Mouse (Mus musculus) T-helper 17 cell (primary cell): ENCODE data around the gene Ffar3.

Experiments used
- in situ Hi-C, 2 experiments: fragments of 300-600 bp; cut with MboI, MseI; formaldehyde crosslinking; loops; 1 replicate in 1 of 2; 2 replicates in 1 of 2; pipeline ENCODE4 v1.15.1; 2025; ENCODE audit warnings: high pct_unique_total_duplicates in 2 of 2

Ffar3 gene

GRCm38 (mm10) chr7:30856078-30856477, at the start of gene Ffar3:
Ffar3 (minus strand) TSS chr7:30856178.
- in situ Hi-C loops: loop anchor here in 1 of 2 experiments (10.0 kb wide), 1 partner anchor 171 kb away; no protein-coding TSS in a partner anchor

GRCm38 (mm10) chr7:30904042-30904441, 48.1 kb upstream of the Ffar3 start:
- in situ Hi-C loops: loop anchor here in 1 of 2 experiments (5.0 kb wide), 1 partner anchor 63 kb away; no protein-coding TSS in a partner anchor

- in situ Hi-C loops: no loop called here
Measured at GRCm38 (mm10) chr7:30895217-30895616, 39.2 kb upstream of the Ffar3 start.

GRCm38 (mm10) chr7:30892515-30892914, 36.5 kb upstream of the Ffar3 start:
- in situ Hi-C loops: no loop called here

GRCm38 (mm10) chr7:30891746-30892145, 35.8 kb upstream of the Ffar3 start:
- in situ Hi-C loops: no loop called here

GRCm38 (mm10) chr7:30890681-30891080, 34.7 kb upstream of the Ffar3 start:
- in situ Hi-C loops: no loop called here

- in situ Hi-C loops: no loop called here
Measured at GRCm38 (mm10) chr7:30888786-30889185, 32.8 kb upstream of the Ffar3 start.

GRCm38 (mm10) chr7:30887568-30888188, 31.7 kb upstream of the Ffar3 start:
- in situ Hi-C loops: no loop called here

GRCm38 (mm10) chr7:30886852-30887251, 30.9 kb upstream of the Ffar3 start:
- in situ Hi-C loops: no loop called here

- in situ Hi-C loops: no loop called here
Measured at GRCm38 (mm10) chr7:30884047-30884446, 28.1 kb upstream of the Ffar3 start.

- in situ Hi-C loops: no loop called here
Measured at GRCm38 (mm10) chr7:30881367-30881766, 25.4 kb upstream of the Ffar3 start.

GRCm38 (mm10) chr7:30880176-30880575, 24.2 kb upstream of the Ffar3 start, which contains the start of gene Cd22:
Cd22 (minus strand) TSS chr7:30880342.
- in situ Hi-C loops: no loop called here

GRCm38 (mm10) chr7:30878950-30879349, 23.0 kb upstream of the Ffar3 start:
- in situ Hi-C loops: no loop called here

GRCm38 (mm10) chr7:30873083-30873482, 17.1 kb upstream of the Ffar3 start:
- in situ Hi-C loops: no loop called here

- in situ Hi-C loops: loop anchor here in 1 of 2 experiments (5.0 kb wide), 1 partner anchor 66 kb away; no protein-coding TSS in a partner anchor
Measured at GRCm38 (mm10) chr7:30863386-30863785, 7.4 kb upstream of the Ffar3 start.

GRCm38 (mm10) chr7:30861464-30861863, 5.5 kb upstream of the Ffar3 start, which contains the start of gene Ffar1:
Ffar1 (minus strand) TSS chr7:30861564.
- in situ Hi-C loops: loop anchor here in 1 of 2 experiments (5.0 kb wide), 1 partner anchor 64 kb away; no protein-coding TSS in a partner anchor

- in situ Hi-C loops: loop anchor here (5.0 to 10.0 kb wide), 2 partner anchors 63 to 175 kb away; no protein-coding TSS in a partner anchor
Measured at GRCm38 (mm10) chr7:30859635-30860402, 3.8 kb upstream of the Ffar3 start.

- in situ Hi-C loops: loop anchor here in 1 of 2 experiments (10.0 kb wide), 1 partner anchor 174 kb away; no protein-coding TSS in a partner anchor
Measured at GRCm38 (mm10) chr7:30859290-30859634, 3.3 kb upstream of the Ffar3 start.

GRCm38 (mm10) chr7:30857746-30858145, 1.8 kb upstream of the Ffar3 start:
- in situ Hi-C loops: loop anchor here in 1 of 2 experiments (10.0 kb wide), 1 partner anchor 173 kb away; no protein-coding TSS in a partner anchor

GRCm38 (mm10) chr7:30851421-30851820, 4.6 kb downstream of the Ffar3 start:
- in situ Hi-C loops: loop anchor here in 1 of 2 experiments (10.0 kb wide), 1 partner anchor 167 kb away; no protein-coding TSS in a partner anchor

GRCm38 (mm10) chr7:30847934-30848333, 8.0 kb downstream of the Ffar3 start:
- in situ Hi-C loops: no loop called here

GRCm38 (mm10) chr7:30847386-30847785, 8.6 kb downstream of the Ffar3 start:
- in situ Hi-C loops: no loop called here
